Mouse (Mus musculus): Measurements from ENCODE around the gene Myo1e.

- no peak for TF ChIP-seq ZC3H11A (IDR thresholded peaks at IDR 0.05; ENCODE audit: borderline replicate concordance, low read depth, low read length)
- no peak for TF ChIP-seq MAFK (IDR thresholded peaks at IDR 0.05; ENCODE audit: insufficient read depth, low read depth, low read length)
- TF ChIP-seq HCFC1 (IDR thresholded peaks at IDR 0.05; ENCODE audit: borderline replicate concordance, insufficient read depth, low read length), result no peak
- no peak for TF ChIP-seq CHD2 (IDR thresholded peaks at IDR 0.05; ENCODE audit: low read depth, low read length)
These were observed 37.0 kb downstream of the Myo1e start for GRCm38 (mm10) chr9:70244115-70244514.

Measured in ES-E14 (cell line).